Mouse (Mus musculus): ENCODE data around the gene Vmn1r11. TPM values are rescaled to one million over a fixed set of nuclear protein-coding genes. Genes with fewer than 3 reads are reported as not detected.

Vmn1r11 gene
- polyA plus RNA-seq (2015; fragmentation: Nextera tagmentation; extraction: Ambion mirVana): not detected in 2 replicates

DNA sequence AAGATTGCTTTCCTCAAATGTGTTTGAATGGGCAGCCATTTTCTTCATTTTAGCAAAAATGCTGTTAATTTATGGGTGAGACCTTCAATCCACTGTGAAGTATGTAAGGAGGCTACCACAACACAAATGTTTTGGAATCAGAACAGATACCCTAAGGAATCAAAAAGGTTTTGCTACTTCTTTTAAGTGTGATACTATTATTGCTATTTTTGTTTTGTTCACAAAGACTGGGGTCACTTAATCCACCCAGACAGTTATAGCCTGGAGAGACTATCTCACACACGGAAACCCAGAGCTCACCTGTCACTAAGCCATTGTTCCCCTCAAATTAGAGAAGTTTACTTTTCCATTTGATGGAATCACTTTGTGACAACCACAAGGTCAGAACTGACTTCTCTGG, at the start of gene Vmn1r11:
Vmn1r11 (plus strand) TSS at position 301 of the 400 bp plus-strand sequence.
- Histone ChIP-seq H3K36me3 (ENCODE audit: control insufficient read depth, insufficient read depth, low read length) (no peaks in the 10 kb centered on the region), H3K27ac (ENCODE audit: low read length) (no peak within 1 kb of the TSS), H3K4me1 (ENCODE audit: control insufficient read depth, insufficient read depth, low read length) (no peaks in the 10 kb centered on the region), H3K9ac (ENCODE audit: low read depth, low read length) (no peak within 1 kb of the TSS), H3K4me3 (ENCODE audit: low read length) (no peak within 1 kb of the TSS), H3K27me3 (replicated peaks; ENCODE audit: control insufficient read depth, insufficient read depth, low read length) (no peaks in the 10 kb centered on the region), H3K4me2 (ENCODE audit: low read depth, low read length) (no peak within 1 kb of the TSS), H3K9me3 (ENCODE audit: control insufficient read depth, low read length) (no peaks in the 10 kb centered on the region)
- WGBS: 75% methylated on average over 1 of the region's 1 CpGs
- no peak for ATAC-seq

DNA sequence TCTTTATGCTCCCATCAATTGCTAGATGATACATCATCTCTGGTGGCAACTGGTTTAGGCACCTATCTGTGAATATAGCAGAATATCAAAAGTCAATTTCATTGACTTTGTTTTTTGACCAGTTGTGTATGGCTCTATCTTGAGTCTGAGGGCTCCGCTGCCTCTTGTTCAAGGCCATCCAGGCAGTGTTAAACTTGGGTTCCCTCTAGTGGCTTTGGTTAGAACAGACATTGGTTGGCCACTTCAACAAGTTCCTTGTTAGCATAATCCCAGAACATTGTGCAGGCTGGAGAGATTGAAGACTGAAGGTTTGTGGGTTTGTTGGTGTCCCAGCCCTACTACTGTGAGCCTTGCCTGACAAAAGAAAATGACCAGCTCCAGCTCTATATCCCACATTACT, 26.9 kb upstream of the Vmn1r11 start:
- 67% methylated on average over 1 of the region's 1 CpGs for WGBS
- no peaks in the 10 kb centered on the region for H3K4me1 ChIP-seq (ENCODE audit: control insufficient read depth, insufficient read depth, low read length)
- H3K9ac ChIP-seq (ENCODE audit: low read depth, low read length): no peak overlapping the region
- ATAC-seq: no peak
- no peak overlapping the region for H3K4me2 ChIP-seq (ENCODE audit: low read depth, low read length)
- H3K9me3 ChIP-seq (ENCODE audit: control insufficient read depth, low read length): no peaks in the 10 kb centered on the region
- H3K27ac ChIP-seq (ENCODE audit: low read length): no peak overlapping the region
- H3K36me3 ChIP-seq (ENCODE audit: control insufficient read depth, insufficient read depth, low read length): no peaks in the 10 kb centered on the region
- H3K27me3 ChIP-seq (replicated peaks; ENCODE audit: control insufficient read depth, insufficient read depth, low read length): no peaks in the 10 kb centered on the region
- H3K4me3 ChIP-seq (ENCODE audit: low read length): no peak overlapping the region

DNA sequence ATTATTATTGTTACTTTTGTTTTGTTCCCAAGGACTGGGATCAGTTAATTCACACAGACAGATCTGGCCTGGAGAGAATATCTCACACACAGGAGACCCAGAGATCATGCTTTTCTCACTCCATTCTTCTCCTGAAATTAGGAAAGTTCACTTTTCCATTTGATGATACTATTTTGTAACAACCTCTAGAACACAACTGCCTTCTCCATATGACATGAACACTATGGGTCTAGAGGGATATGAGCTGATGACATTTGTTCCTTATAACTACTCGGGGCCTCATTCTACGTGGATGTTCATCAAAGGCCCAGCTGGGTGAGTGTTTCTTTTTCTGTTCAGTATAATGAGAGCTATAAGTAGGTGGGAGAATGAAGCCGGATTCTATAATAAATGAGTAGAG, 24.1 kb upstream of the Vmn1r11 start, which contains the start of gene Vmn1r10:
Vmn1r10 (plus strand) TSS at position 301 of the 400 bp plus-strand sequence.
- no peaks in the 10 kb centered on the region for H3K4me1 ChIP-seq (ENCODE audit: control insufficient read depth, insufficient read depth, low read length)
- no peak within 1 kb of the TSS for H3K4me3 ChIP-seq (ENCODE audit: low read length)
- no peaks in the 10 kb centered on the region for H3K36me3 ChIP-seq (ENCODE audit: control insufficient read depth, insufficient read depth, low read length)
- 88% methylated on average over 3 of the region's 3 CpGs for WGBS
- no peaks in the 10 kb centered on the region for H3K9me3 ChIP-seq (ENCODE audit: control insufficient read depth, low read length)
- no peak within 1 kb of the TSS for H3K27ac ChIP-seq (ENCODE audit: low read length)
- H3K27me3 ChIP-seq (replicated peaks; ENCODE audit: control insufficient read depth, insufficient read depth, low read length): no peaks in the 10 kb centered on the region
- H3K9ac ChIP-seq (ENCODE audit: low read depth, low read length): no peak within 1 kb of the TSS
- no peak for ATAC-seq
- no peak within 1 kb of the TSS for H3K4me2 ChIP-seq (ENCODE audit: low read depth, low read length)

DNA sequence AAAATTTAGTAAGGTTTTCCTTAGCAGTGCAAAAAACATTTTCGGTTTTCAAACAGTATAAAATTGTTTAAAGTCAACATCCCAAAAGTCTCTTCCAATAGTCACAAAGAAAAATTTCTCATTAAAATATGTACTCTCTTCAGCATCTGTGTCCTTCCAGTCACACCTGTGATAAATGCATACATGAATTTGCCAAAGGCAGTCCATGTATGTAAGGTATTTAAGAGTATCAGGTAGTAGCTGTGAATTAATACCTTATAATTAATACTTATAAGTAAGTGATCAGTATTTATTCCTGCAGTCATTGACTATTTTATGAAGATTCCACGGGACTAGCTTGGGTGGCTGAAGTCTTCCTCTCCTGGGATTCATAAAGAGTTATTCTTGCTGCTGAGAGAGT, 23.4 kb downstream of the Vmn1r11 start, which contains the start of gene Vmn1r12:
Vmn1r12 (plus strand) TSS at position 301 of the 400 bp plus-strand sequence.
- Histone ChIP-seq H3K27ac (ENCODE audit: low read length) (no peak within 1 kb of the TSS), H3K36me3 (ENCODE audit: control insufficient read depth, insufficient read depth, low read length) (no peaks in the 10 kb centered on the region), H3K4me3 (ENCODE audit: low read length) (no peak within 1 kb of the TSS), H3K9ac (ENCODE audit: low read depth, low read length) (no peak within 1 kb of the TSS), H3K4me2 (ENCODE audit: low read depth, low read length) (no peak within 1 kb of the TSS), H3K9me3 (ENCODE audit: control insufficient read depth, low read length) (no peaks in the 10 kb centered on the region), H3K4me1 (ENCODE audit: control insufficient read depth, insufficient read depth, low read length) (no peaks in the 10 kb centered on the region), H3K27me3 (replicated peaks; ENCODE audit: control insufficient read depth, insufficient read depth, low read length) (no peaks in the 10 kb centered on the region)
- 79% methylated on average over 2 of the region's 2 CpGs for WGBS
- ATAC-seq: no peak

Other genes starting within 250 kb of the Vmn1r11 start
- 63.2 and 68.4 TPM in 2 replicates for gene Nt5c3, start 209.5 kb upstream of the Vmn1r11 start, polyA plus RNA-seq (2015; fragmentation: Nextera tagmentation; extraction: Ambion mirVana)
- 0.29 and 0.36 TPM in 2 replicates for gene Vmn1r4, start 209.4 kb upstream of the Vmn1r11 start, polyA plus RNA-seq (2015; fragmentation: Nextera tagmentation; extraction: Ambion mirVana)
- not detected in 2 replicates for gene Vmn1r5, start 163.2 kb upstream of the Vmn1r11 start, polyA plus RNA-seq (2015; fragmentation: Nextera tagmentation; extraction: Ambion mirVana)
- gene Vmn1r6, start 136.2 kb upstream of the Vmn1r11 start, polyA plus RNA-seq (2015; fragmentation: Nextera tagmentation; extraction: Ambion mirVana): not detected in 2 replicates
- not detected in 2 replicates for gene Vmn1r7, start 108.1 kb upstream of the Vmn1r11 start, polyA plus RNA-seq (2015; fragmentation: Nextera tagmentation; extraction: Ambion mirVana)
- not detected in 2 replicates for gene Vmn1r8, start 101.2 kb upstream of the Vmn1r11 start, polyA plus RNA-seq (2015; fragmentation: Nextera tagmentation; extraction: Ambion mirVana)
- gene Vmn1r9, start 66.7 kb upstream of the Vmn1r11 start, polyA plus RNA-seq (2015; fragmentation: Nextera tagmentation; extraction: Ambion mirVana): not detected in 2 replicates
- not detected in 2 replicates for gene Vmn1r10, start 24.0 kb upstream of the Vmn1r11 start, polyA plus RNA-seq (2015; fragmentation: Nextera tagmentation; extraction: Ambion mirVana)
- not detected in 2 replicates for gene Vmn1r12, start 23.5 kb downstream of the Vmn1r11 start, polyA plus RNA-seq (2015; fragmentation: Nextera tagmentation; extraction: Ambion mirVana)
- gene Vmn1r13, start 69.8 kb downstream of the Vmn1r11 start, polyA plus RNA-seq (2015; fragmentation: Nextera tagmentation; extraction: Ambion mirVana): not detected in 2 replicates
- not detected in 2 replicates for gene Vmn1r14, start 98.2 kb downstream of the Vmn1r11 start, polyA plus RNA-seq (2015; fragmentation: Nextera tagmentation; extraction: Ambion mirVana)
- gene Vmn1r15, start 124.5 kb downstream of the Vmn1r11 start, polyA plus RNA-seq (2015; fragmentation: Nextera tagmentation; extraction: Ambion mirVana): not detected in 2 replicates
- not detected in 2 replicates for gene Vmn1r16, start 196.0 kb downstream of the Vmn1r11 start, polyA plus RNA-seq (2015; fragmentation: Nextera tagmentation; extraction: Ambion mirVana)
- not detected in 2 replicates for gene Vmn1r17, start 230.3 kb downstream of the Vmn1r11 start, polyA plus RNA-seq (2015; fragmentation: Nextera tagmentation; extraction: Ambion mirVana)

Measured in intestine, embryonic 16.5 days (tissue).